Mouse (Mus musculus): ENCODE data around the gene Zbtb32.

GRCm38 (mm10) chr7:30596093-30596492, 2.6 kb downstream of the Zbtb32 start:
- TF ChIP-seq CTCF (IDR thresholded peaks at IDR 0.05; ENCODE audit: control insufficient read depth, insufficient read depth, insufficient replicate concordance, low read depth, low read length): no peak
- no peak for TF ChIP-seq POLR2A (IDR thresholded peaks at IDR 0.05; ENCODE audit: control insufficient read depth, low read depth, low read length)
